Mouse (Mus musculus): ENCODE measurements around the gene Qtrt1. TPM values are rescaled to one million over a fixed set of nuclear protein-coding genes. Genes with fewer than 3 reads are reported as not detected.
A peak's percentile ranks its signal among the peaks of the same experiment; 100 is the strongest.

The Qtrt1 gene
- polyA plus RNA-seq, 1 experiment: not detected

- H3K4me1 ChIP-seq (ENCODE audit: control insufficient read depth, insufficient read depth, low read length): peaks cover 33% of the 10 kb centered on the region
- TF ChIP-seq CTCF (IDR thresholded peaks at IDR 0.05; ENCODE audit: insufficient read depth, low read depth, low read length) (no peak), POLR2A (IDR thresholded peaks at IDR 0.05; ENCODE audit: insufficient read depth, low read depth, low read length) (no peak)
- H3K27ac ChIP-seq (ENCODE audit: insufficient read depth, low read depth, low read length): 0 out of 2 replicates have a peak overlapping the region, but pooled peaks have one; percentile 14
- WGBS: 81% methylated on average over 8 of the region's 8 CpGs
- H3K4me3 ChIP-seq (ENCODE audit: insufficient read depth, low read depth, low read length): no peak overlapping the region
These were observed 39.8 kb downstream of the Qtrt1 start for GRCm38 (mm10) chr9:21451391-21451790.

GRCm38 (mm10) chr9:21451870-21452269 is 40.2 kb downstream of the Qtrt1 start:
- peaks cover 32% of the 10 kb centered on the region for H3K4me1 ChIP-seq (ENCODE audit: control insufficient read depth, insufficient read depth, low read length)
- 0 out of 2 replicates have a peak overlapping the region, but pooled peaks have one; percentile 14 for H3K27ac ChIP-seq (ENCODE audit: insufficient read depth, low read depth, low read length)
- no peak for TF ChIP-seq CTCF (IDR thresholded peaks at IDR 0.05; ENCODE audit: insufficient read depth, low read depth, low read length)
- TF ChIP-seq POLR2A (IDR thresholded peaks at IDR 0.05; ENCODE audit: insufficient read depth, low read depth, low read length): no peak
- H3K4me3 ChIP-seq (ENCODE audit: insufficient read depth, low read depth, low read length): no peak overlapping the region
- 63% methylated on average over 8 of the region's 8 CpGs for WGBS

GRCm38 (mm10) chr9:21453003-21453402 is 41.4 kb downstream of the Qtrt1 start:
- no peak overlapping the region for H3K4me3 ChIP-seq (ENCODE audit: insufficient read depth, low read depth, low read length)
- 0 out of 2 replicates have a peak overlapping the region, but pooled peaks have one; percentile 18 for H3K27ac ChIP-seq (ENCODE audit: insufficient read depth, low read depth, low read length)
- TF ChIP-seq POLR2A (IDR thresholded peaks at IDR 0.05; ENCODE audit: insufficient read depth, low read depth, low read length) (no peak), CTCF (IDR thresholded peaks at IDR 0.05; ENCODE audit: insufficient read depth, low read depth, low read length) (no peak)
- H3K4me1 ChIP-seq (ENCODE audit: control insufficient read depth, insufficient read depth, low read length): peaks cover 29% of the 10 kb centered on the region
- WGBS: 71% methylated on average over 7 of the region's 7 CpGs

- 84% methylated on average over 2 of the region's 2 CpGs for WGBS
- Histone ChIP-seq H3K27ac (ENCODE audit: insufficient read depth, low read depth, low read length) (no peak overlapping the region), H3K4me1 (ENCODE audit: control insufficient read depth, insufficient read depth, low read length) (peaks cover 30% of the 10 kb centered on the region), H3K4me3 (ENCODE audit: insufficient read depth, low read depth, low read length) (no peak overlapping the region)
- TF ChIP-seq CTCF (IDR thresholded peaks at IDR 0.05; ENCODE audit: insufficient read depth, low read depth, low read length): no peak
- TF ChIP-seq POLR2A (IDR thresholded peaks at IDR 0.05; ENCODE audit: insufficient read depth, low read depth, low read length): no peak
These were observed 41.8 kb downstream of the Qtrt1 start for GRCm38 (mm10) chr9:21453459-21453858.

- WGBS: 52% methylated on average over 4 of the region's 4 CpGs
- peaks cover 29% of the 10 kb centered on the region for H3K4me1 ChIP-seq (ENCODE audit: control insufficient read depth, insufficient read depth, low read length)
- H3K27ac ChIP-seq (ENCODE audit: insufficient read depth, low read depth, low read length): no peak overlapping the region
- H3K4me3 ChIP-seq (ENCODE audit: insufficient read depth, low read depth, low read length): no peak overlapping the region
- TF ChIP-seq POLR2A (IDR thresholded peaks at IDR 0.05; ENCODE audit: insufficient read depth, low read depth, low read length): no peak
- TF ChIP-seq CTCF (IDR thresholded peaks at IDR 0.05; ENCODE audit: insufficient read depth, low read depth, low read length): no peak
These were observed 42.9 kb downstream of the Qtrt1 start for GRCm38 (mm10) chr9:21454556-21454955.

GRCm38 (mm10) chr9:21455103-21455770 is 43.6 kb downstream of the Qtrt1 start:
- Histone ChIP-seq H3K4me3 (ENCODE audit: insufficient read depth, low read depth, low read length) (no peak overlapping the region), H3K27ac (ENCODE audit: insufficient read depth, low read depth, low read length) (0 out of 2 replicates have a peak overlapping the region, but pooled peaks have one; percentile 3), H3K4me1 (ENCODE audit: control insufficient read depth, insufficient read depth, low read length) (peaks cover 26% of the 10 kb centered on the region)
- no peak for TF ChIP-seq POLR2A (IDR thresholded peaks at IDR 0.05; ENCODE audit: insufficient read depth, low read depth, low read length)
- TF ChIP-seq CTCF (IDR thresholded peaks at IDR 0.05; ENCODE audit: insufficient read depth, low read depth, low read length): no peak
- 53% methylated on average over 4 of the region's 4 CpGs for WGBS

GRCm38 (mm10) chr9:21456246-21456929 is 44.8 kb downstream of the Qtrt1 start:
- peaks cover 29% of the 10 kb centered on the region for H3K4me1 ChIP-seq (ENCODE audit: control insufficient read depth, insufficient read depth, low read length)
- TF ChIP-seq POLR2A (IDR thresholded peaks at IDR 0.05; ENCODE audit: insufficient read depth, low read depth, low read length): no peak
- TF ChIP-seq CTCF (IDR thresholded peaks at IDR 0.05; ENCODE audit: insufficient read depth, low read depth, low read length): no peak
- WGBS: 87% methylated on average over 7 of the region's 7 CpGs
- no peak overlapping the region for H3K4me3 ChIP-seq (ENCODE audit: insufficient read depth, low read depth, low read length)
- no peak overlapping the region for H3K27ac ChIP-seq (ENCODE audit: insufficient read depth, low read depth, low read length)

GRCm38 (mm10) chr9:21456930-21457634 is 45.4 kb downstream of the Qtrt1 start:
- 78% methylated on average over 10 of the region's 10 CpGs for WGBS
- H3K4me3 ChIP-seq (ENCODE audit: insufficient read depth, low read depth, low read length): no peak overlapping the region
- H3K27ac ChIP-seq (ENCODE audit: insufficient read depth, low read depth, low read length): no peak overlapping the region
- no peak for TF ChIP-seq CTCF (IDR thresholded peaks at IDR 0.05; ENCODE audit: insufficient read depth, low read depth, low read length)
- TF ChIP-seq POLR2A (IDR thresholded peaks at IDR 0.05; ENCODE audit: insufficient read depth, low read depth, low read length): no peak
- peaks cover 26% of the 10 kb centered on the region for H3K4me1 ChIP-seq (ENCODE audit: control insufficient read depth, insufficient read depth, low read length)

GRCm38 (mm10) chr9:21458821-21459220 is 47.2 kb downstream of the Qtrt1 start:
- peaks cover 36% of the 10 kb centered on the region for H3K4me1 ChIP-seq (ENCODE audit: control insufficient read depth, insufficient read depth, low read length)
- no peak for TF ChIP-seq POLR2A (IDR thresholded peaks at IDR 0.05; ENCODE audit: insufficient read depth, low read depth, low read length)
- TF ChIP-seq CTCF (IDR thresholded peaks at IDR 0.05; ENCODE audit: insufficient read depth, low read depth, low read length): no peak
- H3K27ac ChIP-seq (ENCODE audit: insufficient read depth, low read depth, low read length): no peak overlapping the region
- no peak overlapping the region for H3K4me3 ChIP-seq (ENCODE audit: insufficient read depth, low read depth, low read length)
- WGBS: 77% methylated on average over 3 of the region's 3 CpGs
